Mouse (Mus musculus) hindlimb bud, embryonic 11.5 days (tissue): ENCODE results near the gene Grid1.

Experiments
- DNase-seq: peaks from one replicate; pipeline ENCODE4 v3.0.0-alpha.2; 2012; ENCODE audit warnings: low read depth, low spot score; ENCODE audit errors: extremely low spot score

Gene Grid1

GRCm38 (mm10) chr14:35179076-35179475, 359.2 kb downstream of the Grid1 start:
- no peak for DNase-seq

GRCm38 (mm10) chr14:35185399-35185798, 365.5 kb downstream of the Grid1 start:
- no peak for DNase-seq

- no peak for DNase-seq
Measured at GRCm38 (mm10) chr14:35192256-35192655, 372.3 kb downstream of the Grid1 start.

GRCm38 (mm10) chr14:35197371-35197770, 377.5 kb downstream of the Grid1 start:
- no peak for DNase-seq

GRCm38 (mm10) chr14:35198447-35198846, 378.5 kb downstream of the Grid1 start:
- no peak for DNase-seq

- no peak for DNase-seq
Measured at GRCm38 (mm10) chr14:35198899-35199298, 379.0 kb downstream of the Grid1 start.

- no peak for DNase-seq
Measured at GRCm38 (mm10) chr14:35209444-35209843, 389.5 kb downstream of the Grid1 start.

GRCm38 (mm10) chr14:35219021-35219420, 399.1 kb downstream of the Grid1 start:
- DNase-seq: no peak

GRCm38 (mm10) chr14:35222196-35222595, 402.3 kb downstream of the Grid1 start:
- no peak for DNase-seq

- no peak for DNase-seq
Measured at GRCm38 (mm10) chr14:35227581-35227980, 407.7 kb downstream of the Grid1 start.

GRCm38 (mm10) chr14:35231384-35231783, 411.5 kb downstream of the Grid1 start:
- DNase-seq: no peak

GRCm38 (mm10) chr14:35242882-35243281, 423.0 kb downstream of the Grid1 start:
- DNase-seq: no peak

- no peak for DNase-seq
Measured at GRCm38 (mm10) chr14:35244776-35245548, 425.1 kb downstream of the Grid1 start.

- no peak for DNase-seq
Measured at GRCm38 (mm10) chr14:35250412-35250811, 430.5 kb downstream of the Grid1 start.

GRCm38 (mm10) chr14:35254477-35254876, 434.6 kb downstream of the Grid1 start:
- DNase-seq: no peak

- DNase-seq: no peak
Measured at GRCm38 (mm10) chr14:35270260-35270659, 450.4 kb downstream of the Grid1 start.

- DNase-seq: no peak
Measured at GRCm38 (mm10) chr14:35309201-35309600, 489.3 kb downstream of the Grid1 start.

GRCm38 (mm10) chr14:35313380-35314299, 493.7 kb downstream of the Grid1 start:
- no peak for DNase-seq

- DNase-seq: no peak
Measured at GRCm38 (mm10) chr14:35326306-35326705, 506.4 kb downstream of the Grid1 start.

- DNase-seq: no peak
Measured at GRCm38 (mm10) chr14:35336561-35336960, 516.7 kb downstream of the Grid1 start.

- no peak for DNase-seq
Measured at GRCm38 (mm10) chr14:35356011-35356410, 536.1 kb downstream of the Grid1 start.
